22 mouse cellular contexts compared by ENCODE assay signal in the genomic region with DNA sequence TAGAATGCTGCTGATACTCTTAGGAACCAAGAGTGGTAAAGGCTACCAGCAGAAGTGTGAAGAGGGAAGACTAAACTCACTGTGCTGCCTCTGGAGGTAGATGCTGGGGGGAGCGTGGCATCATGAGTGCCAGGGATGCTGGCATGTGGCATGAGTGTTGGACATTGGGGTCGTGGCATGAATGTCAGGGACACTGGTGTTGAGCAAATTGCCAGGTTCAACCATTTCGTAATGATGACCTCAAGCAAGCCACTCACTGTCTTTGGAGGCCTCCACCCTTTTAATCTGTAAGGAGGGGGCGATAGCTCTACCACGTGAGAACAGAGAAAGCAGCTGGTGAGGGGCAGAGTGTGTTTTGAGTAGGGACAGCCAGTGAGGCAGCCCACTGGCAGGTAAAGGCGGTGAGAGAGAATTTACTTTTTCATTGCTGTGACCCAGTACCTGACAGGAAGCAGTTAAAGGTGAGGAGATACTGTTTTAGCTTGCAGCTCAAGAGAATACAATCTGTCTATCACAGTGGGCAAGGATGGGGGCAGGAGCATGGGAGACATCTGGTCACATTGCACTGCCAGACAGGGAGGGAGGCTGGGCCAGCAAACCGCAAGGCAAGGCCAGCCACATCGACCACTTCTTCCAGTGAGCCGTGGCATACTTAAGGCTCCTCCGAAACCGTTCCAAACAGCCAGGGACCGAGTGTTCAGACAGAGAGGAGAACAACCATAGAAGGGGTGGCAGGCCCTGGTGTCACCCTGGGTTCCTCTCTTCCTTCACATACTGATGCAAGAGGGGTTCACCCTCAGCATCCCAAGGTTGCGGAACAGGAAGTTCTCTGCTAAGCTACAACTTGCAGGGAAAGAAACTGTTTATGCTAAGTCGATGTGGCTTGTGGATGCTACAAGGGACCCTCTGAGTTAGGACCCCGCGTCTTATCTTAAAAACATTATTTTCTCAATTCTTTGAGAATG. TPM values are rescaled to one million over a fixed set of nuclear protein-coding genes. Genes with fewer than 3 reads are reported as not detected.
DNase-seq lines count a peak whose midpoint lies in the region; ATAC-seq lines count a peak whose summit lies in the region.
"Had no signal": no experiment of that assay in that cellular context is flagged by ENCODE, and none has a peak within 500 bp of the region (broad histone marks: within the 10 kb centered on the region; RNA-seq: fewer than 3 reads in every experiment).

No protein-coding gene starts in this region.

- H3K27ac ChIP-seq in neural tube, embryonic 15.5 days (replicated peaks) = no peak overlapping the region
- H3K27ac ChIP-seq: forebrain, embryonic 12.5 days; heart, embryonic 13.5 days had no signal

- no peak overlapping the region for H3K9ac ChIP-seq in neural tube, embryonic 15.5 days (replicated peaks)
- H3K9ac ChIP-seq: forebrain, embryonic 12.5 days; heart, embryonic 13.5 days had no signal

- peaks cover 40% of the 10 kb centered on the region for H3K36me3 ChIP-seq in neural tube, embryonic 15.5 days

- no peaks in the 10 kb centered on the region for H3K27me3 ChIP-seq in neural tube, embryonic 15.5 days (replicated peaks)
- H3K27me3 ChIP-seq: CH12.LX; forebrain, embryonic 12.5 days had no signal

- no peak overlapping the region for H3K4me2 ChIP-seq in neural tube, embryonic 15.5 days
- H3K4me2 ChIP-seq: forebrain, embryonic 12.5 days; heart, embryonic 13.5 days; midbrain, embryonic 11.5 days had no signal

- DNase-seq in adrenal gland, postnatal 14 days = peak; percentile 36
- no peak for DNase-seq in adrenal gland, adult 18-20 months (ENCODE audit: low spot score in 2 of 2)
- no peak for DNase-seq in frontal cortex, postnatal 14 days (ENCODE audit: low spot score in 2 of 2)
- DNase-seq in 416B (ENCODE audit: low read depth) = peak; percentile 16
- no peak for DNase-seq in thymus, postnatal 14 days
- DNase-seq: heart, postnatal 4 days; kidney, adult 9 months; kidney, postnatal 4 days; liver; lung, adult 2 months; lung, postnatal 36 days; right cerebral cortex, adult 18-20 months; thymus, adult 2 months had no signal

- ATAC-seq in frontal cortex, adult (ENCODE audit: low TSS enrichment) = peak; percentile 25
- ATAC-seq in granulocyte monocyte progenitor cell, adult 5-6 weeks (replicated peaks; ENCODE audit: poor library complexity, severe bottlenecking) = peak; percentile 61
- ATAC-seq in neural tube, embryonic 15.5 days (ENCODE audit: low FRiP score) = no peak
- ATAC-seq: inflammation-experienced regulatory T-cells, adult 6 months had no signal

- no peaks in the 10 kb centered on the region for H3K9me3 ChIP-seq in neural tube, embryonic 15.5 days (replicated peaks)
- H3K9me3 ChIP-seq: forebrain, embryonic 12.5 days; heart, embryonic 13.5 days had no signal

- no peak overlapping the region for H3K4me3 ChIP-seq in neural tube, embryonic 15.5 days (replicated peaks)
- H3K4me3 ChIP-seq: forebrain, embryonic 12.5 days; heart, embryonic 13.5 days had no signal

- H3K4me1 ChIP-seq in neural tube, embryonic 15.5 days = peaks cover 9% of the 10 kb centered on the region

- WGBS in neural tube, embryonic 15.5 days = 83% methylated on average over 16 of the region's 16 CpGs

RNA-seq across cellular contexts. Expression of a gene that starts 19.7 kb away (rescaled TPM):
- total RNA-seq in adrenal gland, postnatal 14 days (2021) = 1.0 TPM in 1 of 2 replicates, not detected in the other
- 1 to 10 TPM in 1 of 2 experiments, under 1 TPM in 1; 0.77 to 2.7 TPM for total RNA-seq in adrenal gland, adult 18-20 months (2021)
- not detected in 2 replicates for total RNA-seq in granulocyte monocyte progenitor cell, adult 5-6 weeks (2014; fragmentation: Nextera tagmentation)
- total RNA-seq in granulocyte monocyte progenitor cell, adult 5-6 weeks (2017) = not detected in 2 replicates
- polyA plus RNA-seq in neural tube, embryonic 15.5 days (2015; fragmentation: Nextera tagmentation; extraction: Ambion mirVana) = 102 and 127 TPM in 2 replicates
- total RNA-seq: CH12.LX; gastrocnemius, adult 18-20 months had no signal
- polyA plus RNA-seq: inflammation-experienced regulatory T-cells, adult 6 months had no signal

Comparison
In these comparisons a context has a peak if more than half of its experiments do, and no peak if none do; other contexts are left out.
1. DNase-seq: peak in adrenal gland, postnatal 14 days (single experiment) and 416B (single experiment); none in adrenal gland, adult 18-20 months (0 of 2), frontal cortex, postnatal 14 days (0 of 2) and thymus, postnatal 14 days (single experiment).